Mouse (Mus musculus): ENCODE results near the gene Hbp1.

The Hbp1 gene

DNA sequence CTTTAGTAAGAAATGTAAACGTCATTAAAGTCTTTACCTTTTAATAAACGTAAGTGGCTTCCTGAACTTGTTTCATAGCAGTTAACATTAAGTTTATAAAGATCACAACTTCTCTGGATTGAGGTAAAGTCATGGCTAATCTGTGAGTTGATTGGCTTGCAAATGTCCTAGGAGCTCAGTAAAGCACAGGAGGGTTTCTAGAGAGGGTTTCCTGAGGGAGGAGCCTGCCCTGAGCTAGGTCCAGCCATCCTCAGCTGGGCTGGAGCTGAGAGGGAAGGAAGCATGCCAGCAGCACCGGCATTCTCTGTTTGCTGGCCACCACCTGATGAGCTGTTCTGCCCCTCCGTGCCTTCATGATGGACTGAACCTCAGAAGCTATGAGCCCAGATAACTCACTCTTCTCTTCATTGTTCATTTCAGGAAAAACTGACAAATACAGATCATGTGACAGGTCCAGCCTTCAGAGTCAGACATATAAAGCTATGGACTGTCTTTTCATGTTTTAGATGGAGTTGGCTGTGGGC, 49.9 kb downstream of the Hbp1 start:
- DNase-seq = no peak

DNA sequence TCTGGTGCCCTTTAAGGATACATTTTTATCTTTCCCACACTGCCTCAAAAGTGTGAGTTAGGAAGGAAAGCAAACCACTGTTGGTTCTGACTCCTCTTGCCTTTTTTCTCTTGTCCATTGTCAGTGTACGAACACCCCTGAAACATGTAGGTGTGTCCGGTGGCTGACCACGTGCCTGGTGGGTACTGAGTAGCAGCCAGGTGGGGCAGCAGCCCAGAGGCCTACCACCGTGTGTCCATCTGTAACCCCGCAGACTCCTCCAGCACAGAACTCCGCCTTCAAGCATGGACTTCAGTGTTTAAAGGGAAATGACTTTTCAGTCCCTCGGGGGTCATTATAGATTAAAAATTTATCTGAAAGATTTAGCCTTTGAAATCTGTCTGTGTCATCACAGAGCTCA, 52.9 kb downstream of the Hbp1 start:
- DNase-seq = no peak

DNA sequence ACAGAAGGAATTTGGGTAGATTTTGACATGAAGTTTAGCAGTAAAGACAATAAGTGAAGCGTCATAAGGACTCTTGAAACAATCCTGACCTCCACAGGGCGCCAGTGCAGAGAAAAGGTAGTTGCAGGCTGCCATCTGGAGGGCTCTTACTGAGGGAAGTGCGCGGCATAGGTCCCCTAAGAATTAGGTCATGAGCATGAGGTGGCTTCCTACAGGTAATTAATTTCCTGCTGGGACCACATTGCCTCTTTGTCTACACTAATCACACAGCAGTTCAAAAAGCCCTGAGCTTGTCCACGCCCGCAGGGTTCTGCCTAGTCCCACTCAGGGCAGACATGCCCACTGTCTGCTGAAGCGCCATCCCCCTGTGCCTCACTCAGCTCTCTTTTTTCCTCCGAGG, 53.3 kb downstream of the Hbp1 start:
- DNase-seq = peak; percentile 52

DNA sequence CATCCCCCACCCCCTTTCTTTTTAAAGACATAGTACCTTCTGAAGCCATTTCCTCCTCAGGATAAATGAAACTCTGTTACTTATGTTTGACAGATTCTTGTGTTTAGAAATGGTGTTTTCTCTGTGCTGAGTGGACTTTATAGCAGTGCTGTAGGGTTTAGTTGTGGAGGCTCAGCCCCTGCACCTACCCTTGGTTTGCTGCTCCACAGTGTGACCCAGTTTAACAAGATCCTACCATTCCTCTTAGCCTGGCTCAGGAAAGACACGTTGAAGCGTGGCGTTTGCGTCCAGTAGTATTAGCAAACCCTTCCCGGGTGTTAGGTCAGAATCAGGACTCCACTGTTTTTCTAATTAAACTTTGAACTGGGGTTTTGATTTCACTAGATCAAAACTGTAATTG, 54.0 kb downstream of the Hbp1 start:
- no peak for DNase-seq

DNA sequence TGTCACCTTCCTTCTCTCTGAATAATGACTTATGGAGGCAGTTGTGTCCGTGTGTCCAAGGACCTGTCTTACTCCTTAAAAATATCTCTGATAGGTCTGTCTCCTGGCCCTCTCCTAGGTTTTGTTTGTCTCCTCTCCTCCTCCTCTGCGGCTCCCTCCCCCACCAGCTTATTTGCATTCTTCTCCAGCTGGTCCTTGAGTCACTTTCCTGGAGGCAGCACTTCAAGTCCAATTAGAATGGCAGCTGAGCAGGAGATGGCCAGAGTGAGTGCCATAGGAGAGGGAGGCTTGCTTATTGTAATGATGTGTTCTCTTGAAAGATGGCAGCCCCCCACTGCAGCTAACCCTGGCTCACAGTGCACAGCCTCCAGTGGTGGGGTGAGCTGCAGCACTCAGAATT, 54.4 kb downstream of the Hbp1 start:
- peak; percentile 57 for DNase-seq

DNA sequence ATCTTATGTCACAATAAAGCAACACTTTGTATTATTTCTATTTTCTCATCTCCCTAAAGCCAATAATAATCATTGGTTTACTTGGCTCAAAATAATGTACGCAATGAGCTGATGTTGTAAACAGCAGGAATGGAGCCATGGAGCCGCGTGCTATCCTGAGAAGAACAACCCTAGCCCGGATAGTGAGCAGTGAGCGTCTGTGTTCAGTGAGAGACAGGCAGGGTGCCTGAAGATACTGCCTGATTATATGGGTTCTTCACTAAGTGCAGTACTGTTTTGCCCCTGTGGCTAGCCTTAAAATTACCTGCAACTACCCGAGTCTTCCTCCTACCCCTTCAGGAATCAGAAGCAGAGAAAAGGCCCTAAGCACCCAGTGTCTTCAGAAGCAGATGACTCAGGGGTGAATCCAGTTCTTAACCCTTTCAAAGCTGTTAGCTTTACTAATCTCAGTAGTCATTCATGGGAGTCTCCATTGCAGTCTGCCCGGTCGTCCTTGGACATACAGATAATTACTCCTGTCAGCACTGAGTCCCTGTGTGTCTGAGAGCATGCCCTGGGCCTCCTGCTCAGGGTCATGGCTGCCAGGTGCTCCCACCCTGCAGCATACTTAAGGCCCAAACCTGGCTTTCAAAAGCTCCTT, 55.1 kb downstream of the Hbp1 start:
- DNase-seq = peak; percentile 13

DNA sequence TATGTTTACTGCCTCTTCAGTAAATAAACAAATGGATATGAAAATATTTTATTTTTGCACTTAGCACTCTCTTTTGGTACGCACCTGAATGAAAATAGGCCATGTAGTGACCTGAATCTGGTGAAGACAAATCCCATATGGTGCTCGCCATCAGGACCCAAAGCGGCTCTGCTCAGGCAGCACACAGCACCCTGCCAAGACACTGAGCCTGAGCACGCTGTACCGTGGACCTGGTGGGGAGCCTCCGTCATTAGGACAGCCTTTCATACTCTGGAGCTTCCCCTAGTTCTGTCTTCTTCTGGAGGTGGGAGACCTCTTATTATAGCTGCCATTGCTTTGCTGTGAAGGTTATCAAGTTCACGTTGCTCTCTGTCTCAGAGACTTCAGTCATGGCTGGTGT, 57.6 kb downstream of the Hbp1 start:
- DNase-seq = no peak

DNA sequence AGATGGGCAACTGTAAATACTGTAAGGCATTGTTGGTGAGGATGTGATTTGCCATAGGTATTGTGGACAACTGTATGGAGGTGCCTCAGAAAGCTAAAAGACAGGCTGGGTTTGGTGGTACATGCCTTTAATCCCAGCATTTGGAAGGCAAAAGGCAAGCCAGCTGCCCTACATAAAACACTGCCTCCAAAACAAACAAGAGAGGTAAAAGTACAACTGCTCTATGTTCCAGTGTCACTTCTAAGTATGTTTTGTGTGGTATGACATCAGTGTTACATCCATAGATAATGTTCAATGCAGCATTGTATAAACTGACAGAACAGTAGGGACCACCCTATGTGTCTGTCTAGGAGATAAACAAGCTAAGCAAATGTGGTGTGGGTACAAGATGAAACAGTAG, 58.3 kb downstream of the Hbp1 start:
- no peak for DNase-seq

DNA sequence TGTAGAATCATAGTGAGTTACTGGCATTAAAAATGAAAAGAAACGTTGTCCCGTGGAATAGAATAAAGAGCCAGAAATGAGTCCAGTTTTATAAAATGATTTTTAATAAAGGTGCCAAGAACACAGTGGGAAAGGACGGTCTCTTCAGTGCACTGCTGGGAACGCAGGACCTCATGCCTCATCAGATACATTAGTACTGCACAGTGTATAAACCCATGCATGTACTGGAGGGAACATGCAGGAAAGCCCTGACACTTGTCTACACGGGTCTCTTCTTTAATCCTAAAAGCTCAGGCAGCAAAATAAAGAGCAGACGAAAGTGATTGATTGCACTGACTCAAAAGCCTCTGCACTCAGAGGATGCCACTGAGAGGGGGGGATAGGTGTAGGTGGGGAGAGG, 59.6 kb downstream of the Hbp1 start:
- no peak for DNase-seq

DNA sequence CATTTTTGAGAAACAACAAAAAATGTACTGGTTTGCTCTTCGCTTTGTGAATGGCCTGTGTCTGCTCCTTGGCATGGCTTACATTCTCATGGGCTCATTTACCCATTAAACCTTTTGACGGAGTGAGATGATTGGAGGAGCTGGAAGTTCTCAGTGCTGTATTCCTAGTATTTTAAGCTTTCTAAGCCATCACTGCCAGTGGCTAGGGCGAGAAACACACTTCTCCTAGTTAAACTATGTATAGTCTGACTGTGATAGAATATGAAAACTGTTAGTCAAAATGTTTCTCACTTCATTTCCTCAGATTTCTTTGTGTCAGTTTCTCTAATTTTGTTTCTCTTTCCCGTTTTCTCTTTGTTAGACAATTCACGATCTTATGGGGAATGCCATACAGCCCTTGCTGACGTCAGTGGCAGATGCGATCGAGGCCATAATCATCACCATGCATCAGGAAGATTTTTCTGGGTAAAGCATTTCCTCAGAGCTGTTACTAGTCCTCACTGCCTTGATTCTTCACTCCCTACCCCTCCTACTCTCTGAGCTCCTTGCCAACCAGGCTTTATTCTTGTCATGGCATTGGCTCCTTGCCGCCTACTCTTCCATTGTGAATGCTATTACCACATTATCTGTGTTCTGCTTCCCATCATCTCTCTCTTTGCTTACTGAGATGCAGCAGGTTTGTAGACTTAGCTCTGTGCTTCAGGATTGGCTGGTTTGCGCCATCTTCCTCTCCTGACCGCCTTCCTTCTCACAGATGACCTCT, 64.3 kb downstream of the Hbp1 start:
- no peak for DNase-seq

DNA sequence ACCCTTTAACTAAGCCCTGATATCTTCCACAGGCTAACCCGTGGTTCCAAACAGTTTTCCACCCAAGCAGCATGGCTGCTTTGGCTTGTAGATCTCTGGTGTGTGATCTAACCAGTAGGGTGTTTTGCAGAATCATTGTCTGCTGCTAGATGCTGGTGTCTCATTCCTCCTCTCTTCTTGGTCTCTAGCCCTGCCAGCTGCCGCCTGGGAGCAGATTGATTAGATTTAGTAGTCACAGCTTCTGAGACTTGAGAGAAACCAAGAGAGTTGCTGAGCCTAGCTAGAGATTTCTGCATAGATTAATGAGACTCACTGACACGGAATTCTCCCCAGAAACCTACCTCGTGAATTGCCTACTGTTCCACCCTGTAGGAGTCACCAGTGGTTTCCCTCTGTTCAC, 65.3 kb downstream of the Hbp1 start:
- no peak for DNase-seq

DNA sequence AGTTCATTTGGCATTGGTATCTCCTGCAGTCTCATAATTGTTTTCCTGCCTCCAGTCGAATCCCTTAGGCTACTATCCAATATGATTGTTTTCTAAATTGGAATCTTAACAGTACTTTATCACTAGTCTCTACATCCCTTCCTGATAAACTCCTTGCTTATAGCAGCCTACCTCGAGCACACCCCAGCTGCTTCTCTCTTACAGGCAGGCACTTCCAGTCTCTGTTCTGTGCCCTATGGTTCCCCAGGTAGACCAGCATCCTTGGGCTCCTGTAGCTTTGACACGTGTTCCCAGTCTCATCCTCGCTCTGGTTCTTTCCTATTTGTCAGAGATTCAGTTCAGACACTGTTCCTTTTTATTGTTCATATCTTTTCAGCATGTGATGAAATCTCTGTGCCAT, 66.0 kb downstream of the Hbp1 start:
- DNase-seq = no peak

DNA sequence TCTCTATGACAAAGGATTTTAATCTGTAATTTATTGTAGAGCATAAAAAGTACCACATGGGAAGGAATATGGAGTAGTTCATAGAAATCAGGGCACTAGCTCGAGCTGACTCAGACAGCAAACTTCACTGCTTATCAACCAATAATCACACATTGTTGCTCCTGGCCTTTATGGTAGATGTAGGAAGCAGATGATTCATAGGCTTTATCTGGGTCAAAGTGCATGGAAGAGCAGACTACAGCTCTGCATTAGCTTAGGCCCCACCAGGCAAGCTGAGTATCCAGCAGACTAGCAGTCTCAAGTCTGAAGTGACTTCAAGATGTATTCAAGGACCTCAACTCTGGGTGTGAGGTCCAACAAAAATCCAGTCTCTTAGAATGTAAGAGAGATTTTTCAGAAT, 67.6 kb downstream of the Hbp1 start:
- no peak for DNase-seq

DNA sequence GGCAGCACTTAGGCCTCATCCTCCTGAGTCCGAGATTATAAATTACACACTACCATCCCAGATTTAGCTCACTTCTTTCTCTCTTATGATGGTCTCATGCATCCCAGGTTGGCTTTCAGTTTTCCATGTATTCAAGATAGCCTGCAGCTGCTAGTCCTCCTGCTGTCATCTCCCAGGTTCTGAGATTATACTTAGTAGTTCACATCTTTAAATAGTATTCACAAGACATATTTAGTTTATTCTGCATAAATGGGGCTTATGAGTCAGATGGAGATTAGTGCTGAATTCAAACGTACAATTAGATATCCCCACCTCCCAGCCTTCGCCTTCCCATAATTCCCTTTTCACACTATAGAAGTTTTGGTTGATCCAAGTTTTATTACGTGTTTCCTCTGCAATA, 73.6 kb downstream of the Hbp1 start:
- DNase-seq = no peak
